Mouse (Mus musculus): ENCODE data around the gene Pxn. TPM values are rescaled to one million over a fixed set of nuclear protein-coding genes. Genes with fewer than 3 reads are reported as not detected.
"Not testable (repeated sequence)": the region's sequence is repeated elsewhere in the genome, so short reads cannot be mapped to it uniquely, and the experiment has no call there.

The Pxn gene
- polyA plus RNA-seq, 1 experiment, result 35.1 TPM

DNA sequence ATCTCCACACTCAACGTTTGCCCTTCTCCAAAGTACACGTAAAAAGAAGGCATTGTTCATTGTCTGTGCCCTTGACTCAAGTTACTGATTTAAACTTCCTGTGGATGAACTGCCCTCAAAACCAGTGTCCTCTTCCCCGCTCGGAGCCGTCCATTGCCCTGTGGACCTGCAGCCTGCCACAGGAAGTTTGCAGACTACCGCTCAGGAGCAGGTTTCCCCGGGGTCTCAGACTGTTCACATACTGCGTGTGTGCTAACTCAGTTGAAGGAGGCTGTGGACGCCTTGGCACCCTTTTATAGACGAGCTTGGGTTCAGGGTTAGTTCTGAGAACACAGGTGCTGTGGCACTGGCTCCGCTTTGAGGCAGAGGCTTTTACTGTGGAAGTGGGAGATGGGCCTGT, 62.8 kb downstream of the Pxn start:
- Histone ChIP-seq H3K27me3 (ENCODE audit: control insufficient read depth, insufficient read depth, low read length, poor library complexity, severe bottlenecking) (no peaks in the 10 kb centered on the region), H3K9ac (ENCODE audit: low read depth, poor library complexity, severe bottlenecking) (peak overlapping the region; percentile 3; the same call in 1 of the 2 replicates), H3K4me1 (ENCODE audit: control insufficient read depth, insufficient read depth, low read length) (no peaks in the 10 kb centered on the region), H3K36me3 (ENCODE audit: control insufficient read depth, insufficient read depth, low read length, poor library complexity, severe bottlenecking) (peaks cover 14% of the 10 kb centered on the region), H3K9me3 (replicated peaks; ENCODE audit: control insufficient read depth, insufficient read depth, low read length, poor library complexity, severe bottlenecking) (no peaks in the 10 kb centered on the region), H3K27ac (ENCODE audit: insufficient read depth, low read length) (0 out of 2 replicates have a peak overlapping the region, but pooled peaks have one; percentile 22), H3K4me3 (ENCODE audit: low read depth, low read length) (no peak overlapping the region)
- TF ChIP-seq EP300 (IDR thresholded peaks at IDR 0.05; ENCODE audit: insufficient read depth, low read depth, low read length) (no peak), CTCF (IDR thresholded peaks at IDR 0.05; ENCODE audit: low read depth, low read length) (no peak), POLR2A (IDR thresholded peaks at IDR 0.05; ENCODE audit: insufficient read depth, low read length) (no peak)

DNA sequence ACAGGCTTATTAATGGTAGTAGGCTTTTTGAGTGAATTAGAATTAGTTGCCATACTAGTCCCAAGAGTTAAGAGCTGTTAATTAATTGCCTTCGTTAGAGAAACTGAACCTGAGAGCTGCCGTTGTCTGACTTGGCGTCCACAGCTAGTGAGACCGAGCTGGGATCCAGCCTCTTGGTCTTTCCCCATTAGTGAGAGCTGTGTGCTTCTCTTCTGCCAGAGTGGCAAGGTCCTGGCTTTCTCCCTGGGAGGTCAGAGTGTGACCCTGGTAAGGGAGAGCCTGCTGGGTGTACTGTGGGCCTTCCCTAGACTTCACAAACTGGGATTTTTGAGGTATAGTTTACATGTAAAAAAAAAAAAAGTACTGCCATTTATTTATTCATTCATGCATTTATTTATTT, 63.2 kb downstream of the Pxn start:
- H3K9me3 ChIP-seq (replicated peaks; ENCODE audit: control insufficient read depth, insufficient read depth, low read length, poor library complexity, severe bottlenecking), result no peaks in the 10 kb centered on the region
- TF ChIP-seq CTCF (IDR thresholded peaks at IDR 0.05; ENCODE audit: low read depth, low read length) (no peak), POLR2A (IDR thresholded peaks at IDR 0.05; ENCODE audit: insufficient read depth, low read length) (no peak), EP300 (IDR thresholded peaks at IDR 0.05; ENCODE audit: insufficient read depth, low read depth, low read length) (no peak)
- peaks cover 16% of the 10 kb centered on the region for H3K36me3 ChIP-seq (ENCODE audit: control insufficient read depth, insufficient read depth, low read length, poor library complexity, severe bottlenecking)
- no peak overlapping the region for H3K4me3 ChIP-seq (ENCODE audit: low read depth, low read length)
- peak overlapping the region; percentile 3; the same call in 1 of the 2 replicates for H3K9ac ChIP-seq (ENCODE audit: low read depth, poor library complexity, severe bottlenecking)
- no peaks in the 10 kb centered on the region for H3K4me1 ChIP-seq (ENCODE audit: control insufficient read depth, insufficient read depth, low read length)
- no peaks in the 10 kb centered on the region for H3K27me3 ChIP-seq (ENCODE audit: control insufficient read depth, insufficient read depth, low read length, poor library complexity, severe bottlenecking)
- no peak overlapping the region for H3K27ac ChIP-seq (ENCODE audit: insufficient read depth, low read length)

DNA sequence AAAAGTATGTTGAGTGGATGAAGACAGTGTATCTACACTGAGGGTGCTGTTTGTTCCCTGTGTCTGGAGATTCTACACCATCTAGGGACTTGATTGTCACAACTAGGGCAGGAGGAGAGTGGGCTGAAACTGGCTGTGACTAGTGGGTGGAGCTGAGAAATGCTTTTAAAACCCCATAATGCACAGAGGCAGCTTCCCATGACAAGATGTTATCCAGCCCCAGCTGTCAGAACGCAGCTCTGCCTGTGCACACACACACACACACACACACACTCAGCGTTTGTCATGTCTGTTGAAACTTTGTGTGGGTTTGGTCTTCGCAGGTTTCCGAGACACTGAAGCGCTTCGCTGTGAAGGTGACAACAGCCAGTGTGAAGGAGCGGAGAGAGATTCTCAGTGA, 64.6 kb downstream of the Pxn start:
- H3K36me3 ChIP-seq (ENCODE audit: control insufficient read depth, insufficient read depth, low read length, poor library complexity, severe bottlenecking), result peaks cover 24% of the 10 kb centered on the region
- H3K27me3 ChIP-seq (ENCODE audit: control insufficient read depth, insufficient read depth, low read length, poor library complexity, severe bottlenecking), result no peaks in the 10 kb centered on the region

DNA sequence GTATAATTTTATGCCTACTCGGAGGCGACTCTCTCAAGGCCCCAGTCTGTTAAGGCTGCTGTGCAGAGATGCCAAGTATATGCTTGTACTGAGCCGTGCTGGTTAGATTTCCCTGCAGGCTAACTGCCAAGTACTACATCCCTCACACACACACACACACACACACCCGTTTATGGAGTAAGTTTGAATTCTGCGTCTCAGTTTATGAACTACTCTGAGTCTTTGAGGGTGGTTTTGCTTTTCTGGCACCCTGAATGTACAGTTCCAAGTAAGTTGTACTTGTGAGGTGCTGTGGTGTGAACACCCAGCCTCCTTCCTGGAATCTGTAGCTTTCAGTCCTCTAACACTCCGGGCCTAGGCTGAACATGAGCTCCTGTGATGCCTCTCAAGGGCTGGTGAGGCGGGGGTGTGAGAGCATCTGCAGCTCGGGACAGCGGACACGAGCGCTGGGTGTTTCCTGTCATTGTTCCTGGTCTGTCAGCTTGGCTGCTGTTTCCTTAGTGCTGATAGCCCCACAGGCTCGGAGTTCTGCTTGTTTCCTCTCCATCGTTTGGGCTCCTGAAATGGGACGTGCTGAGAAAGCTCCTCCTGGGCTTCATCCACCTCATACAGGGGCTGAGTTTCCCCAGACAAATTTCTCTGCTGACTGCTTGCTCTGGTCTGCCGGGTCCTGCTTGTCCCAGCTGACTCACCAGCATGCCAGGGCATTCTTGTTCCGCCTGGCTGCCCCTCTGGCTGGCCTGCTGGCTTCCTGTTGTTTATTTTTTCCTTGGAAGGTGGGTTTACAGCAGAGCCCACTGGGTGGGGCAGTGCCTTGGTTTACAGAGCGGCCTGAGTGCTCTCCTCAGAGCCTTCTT, 66.4 kb downstream of the Pxn start:
- no peaks in the 10 kb centered on the region for H3K4me1 ChIP-seq (ENCODE audit: control insufficient read depth, insufficient read depth, low read length)
- H3K27me3 ChIP-seq (ENCODE audit: control insufficient read depth, insufficient read depth, low read length, poor library complexity, severe bottlenecking), result no peaks in the 10 kb centered on the region
- H3K9me3 ChIP-seq (replicated peaks; ENCODE audit: control insufficient read depth, insufficient read depth, low read length, poor library complexity, severe bottlenecking), result no peaks in the 10 kb centered on the region
- H3K36me3 ChIP-seq (ENCODE audit: control insufficient read depth, insufficient read depth, low read length, poor library complexity, severe bottlenecking), result peaks cover 33% of the 10 kb centered on the region
- TF ChIP-seq EP300 (IDR thresholded peaks at IDR 0.05; ENCODE audit: insufficient read depth, low read depth, low read length) (no peak), POLR2A (IDR thresholded peaks at IDR 0.05; ENCODE audit: insufficient read depth, low read length) (no peak), CTCF (IDR thresholded peaks at IDR 0.05; ENCODE audit: low read depth, low read length) (no peak)
- H3K9ac ChIP-seq (ENCODE audit: low read depth, poor library complexity, severe bottlenecking), result no peak overlapping the region
- no peak overlapping the region for H3K4me3 ChIP-seq (ENCODE audit: low read depth, low read length)
- H3K27ac ChIP-seq (ENCODE audit: insufficient read depth, low read length), result no peak overlapping the region

More for the DNA sequence above, 64.6 kb downstream of the Pxn start:
- Histone ChIP-seq H3K9me3 (replicated peaks; ENCODE audit: control insufficient read depth, insufficient read depth, low read length, poor library complexity, severe bottlenecking) (no peaks in the 10 kb centered on the region), H3K4me1 (ENCODE audit: control insufficient read depth, insufficient read depth, low read length) (no peaks in the 10 kb centered on the region), H3K9ac (ENCODE audit: low read depth, poor library complexity, severe bottlenecking) (no peak overlapping the region), H3K27ac (ENCODE audit: insufficient read depth, low read length) (no peak overlapping the region), H3K4me3 (ENCODE audit: low read depth, low read length) (no peak overlapping the region)
- TF ChIP-seq POLR2A (IDR thresholded peaks at IDR 0.05; ENCODE audit: insufficient read depth, low read length) (no peak), CTCF (IDR thresholded peaks at IDR 0.05; ENCODE audit: low read depth, low read length) (no peak), EP300 (IDR thresholded peaks at IDR 0.05; ENCODE audit: insufficient read depth, low read depth, low read length) (no peak)

DNA sequence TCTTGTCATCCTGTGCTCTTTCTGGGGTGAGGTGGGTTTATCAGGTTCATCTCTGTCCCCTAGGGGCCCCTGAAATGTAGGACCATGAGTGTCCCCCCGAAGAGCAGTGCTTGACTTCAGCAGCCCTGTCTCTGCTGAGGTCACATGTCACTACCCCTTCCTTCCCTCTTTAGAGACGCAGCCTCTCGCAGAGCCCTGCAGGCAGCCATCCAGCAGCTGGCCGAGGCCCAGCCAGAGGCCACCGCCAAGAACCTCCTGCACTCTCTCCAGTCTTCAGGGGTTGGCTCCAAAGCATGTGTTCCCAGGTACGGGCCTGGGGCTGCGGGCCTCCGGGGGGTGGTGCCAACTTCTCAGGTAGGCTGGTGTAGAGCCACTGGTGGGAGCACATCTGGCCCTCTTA, 68.5 kb downstream of the Pxn start:
- no peaks in the 10 kb centered on the region for H3K4me1 ChIP-seq (ENCODE audit: control insufficient read depth, insufficient read depth, low read length)
- no peak for TF ChIP-seq EP300 (IDR thresholded peaks at IDR 0.05; ENCODE audit: insufficient read depth, low read depth, low read length)
- TF ChIP-seq POLR2A (IDR thresholded peaks at IDR 0.05; ENCODE audit: insufficient read depth, low read length), result no peak
- TF ChIP-seq CTCF (IDR thresholded peaks at IDR 0.05; ENCODE audit: low read depth, low read length), result no peak
- no peak overlapping the region for H3K9ac ChIP-seq (ENCODE audit: low read depth, poor library complexity, severe bottlenecking)
- H3K9me3 ChIP-seq (replicated peaks; ENCODE audit: control insufficient read depth, insufficient read depth, low read length, poor library complexity, severe bottlenecking), result no peaks in the 10 kb centered on the region
- peaks cover 43% of the 10 kb centered on the region for H3K36me3 ChIP-seq (ENCODE audit: control insufficient read depth, insufficient read depth, low read length, poor library complexity, severe bottlenecking)
- no peaks in the 10 kb centered on the region for H3K27me3 ChIP-seq (ENCODE audit: control insufficient read depth, insufficient read depth, low read length, poor library complexity, severe bottlenecking)
- H3K27ac ChIP-seq (ENCODE audit: insufficient read depth, low read length), result no peak overlapping the region
- no peak overlapping the region for H3K4me3 ChIP-seq (ENCODE audit: low read depth, low read length)

DNA sequence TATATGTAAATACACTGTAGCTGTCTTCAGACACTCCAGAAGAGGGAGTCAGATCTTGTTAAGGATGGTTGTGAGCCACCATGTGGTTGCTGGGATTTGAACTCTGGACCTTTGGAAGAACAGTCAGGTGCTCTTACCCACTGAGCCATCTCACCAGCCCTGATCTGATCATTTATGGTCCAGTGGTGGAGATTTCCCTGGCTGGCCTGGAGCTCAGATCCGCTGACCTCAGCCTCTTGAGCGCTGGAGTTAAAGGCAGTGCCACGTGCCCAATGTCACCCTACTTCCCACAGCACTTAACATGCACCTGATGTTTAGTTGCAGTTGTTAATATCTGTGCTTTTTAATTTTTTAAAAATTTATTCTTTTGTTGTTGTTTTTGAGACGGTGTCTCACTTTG, 71.2 kb downstream of the Pxn start:
- not testable (repeated sequence) for H3K9ac ChIP-seq (ENCODE audit: low read depth, poor library complexity, severe bottlenecking); H3K4me3 ChIP-seq (ENCODE audit: low read depth, low read length); H3K27ac ChIP-seq (ENCODE audit: insufficient read depth, low read length); H3K27me3 ChIP-seq (ENCODE audit: control insufficient read depth, insufficient read depth, low read length, poor library complexity, severe bottlenecking); H3K4me1 ChIP-seq (ENCODE audit: control insufficient read depth, insufficient read depth, low read length); H3K9me3 ChIP-seq (replicated peaks; ENCODE audit: control insufficient read depth, insufficient read depth, low read length, poor library complexity, severe bottlenecking)
- peaks cover 42% of the 10 kb centered on the region for H3K36me3 ChIP-seq (ENCODE audit: control insufficient read depth, insufficient read depth, low read length, poor library complexity, severe bottlenecking)
